Mouse (Mus musculus) spleen, adult 10 weeks (tissue): ENCODE measurements around the gene Vkorc1. TPM values are rescaled to one million over a fixed set of nuclear protein-coding genes. Genes with fewer than 3 reads are reported as not detected.

Source experiments
- polyA plus RNA-seq: library from polyadenylated mRNA; stranded (reverse); fragments of 350-450 nt; fragmentation: Illumina TruSeq; extraction: RNeasy Lipid Tissue Mini Kit (QIAGEN cat#74804); gene quantifications from one replicate; pipeline ENCODE4 v1.2.3, GENCODE M21; 2015; ENCODE audit warnings: low replicate concordance; ENCODE audit not compliant: insufficient read depth

Vkorc1 gene
- polyA plus RNA-seq: 52.3 TPM

DNA sequence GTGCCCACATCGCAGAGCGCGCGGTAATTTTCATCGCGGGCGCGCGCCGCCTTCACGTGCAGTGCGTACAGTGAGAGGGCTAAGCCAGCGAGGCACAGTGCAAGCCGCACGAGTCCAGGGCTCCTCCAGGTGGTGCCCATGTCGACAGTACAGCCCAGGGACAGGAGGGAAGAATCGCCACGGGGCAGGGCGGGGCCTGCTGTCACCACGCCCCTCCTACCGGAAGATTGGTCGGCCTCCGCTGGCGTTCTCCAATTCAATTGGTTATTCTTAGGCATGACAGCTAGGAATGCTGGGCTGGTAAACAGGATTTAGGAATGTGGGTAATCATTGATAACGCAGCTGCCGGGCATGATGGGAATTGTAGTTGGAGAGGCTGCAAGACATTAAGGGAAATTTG is at the start of gene Vkorc1, which contains the start of gene Gm21974:
Gene Vkorc1 (minus strand): TSS at position 176 of the 400 bp plus-strand sequence.
Gene Gm21974 (minus strand): TSS at position 13 of the 400 bp plus-strand sequence.

DNA sequence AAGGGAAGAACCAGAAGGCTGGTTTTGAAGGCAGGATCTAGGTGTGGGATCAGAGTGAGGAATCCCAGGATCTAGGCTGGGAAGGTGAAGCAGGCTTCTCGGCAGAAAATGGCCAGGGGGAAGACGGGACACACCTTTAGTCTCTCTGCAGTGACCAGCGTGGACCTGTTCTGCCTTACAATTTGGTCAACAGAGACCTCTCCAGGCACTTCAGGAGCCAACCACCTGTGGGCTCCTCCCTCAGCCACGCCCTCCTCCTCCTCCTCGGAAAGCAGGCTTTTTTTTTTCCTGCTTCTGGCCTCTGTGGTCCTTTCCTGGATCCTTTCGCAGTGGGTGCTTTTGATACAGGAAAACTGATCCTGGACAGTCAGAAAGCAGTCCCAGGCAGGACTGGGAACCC is 34.5 kb upstream of the Vkorc1 start, which contains the start of gene Prss8:
Gene Prss8 (minus strand): TSS at position 182 of the 400 bp plus-strand sequence.

DNA sequence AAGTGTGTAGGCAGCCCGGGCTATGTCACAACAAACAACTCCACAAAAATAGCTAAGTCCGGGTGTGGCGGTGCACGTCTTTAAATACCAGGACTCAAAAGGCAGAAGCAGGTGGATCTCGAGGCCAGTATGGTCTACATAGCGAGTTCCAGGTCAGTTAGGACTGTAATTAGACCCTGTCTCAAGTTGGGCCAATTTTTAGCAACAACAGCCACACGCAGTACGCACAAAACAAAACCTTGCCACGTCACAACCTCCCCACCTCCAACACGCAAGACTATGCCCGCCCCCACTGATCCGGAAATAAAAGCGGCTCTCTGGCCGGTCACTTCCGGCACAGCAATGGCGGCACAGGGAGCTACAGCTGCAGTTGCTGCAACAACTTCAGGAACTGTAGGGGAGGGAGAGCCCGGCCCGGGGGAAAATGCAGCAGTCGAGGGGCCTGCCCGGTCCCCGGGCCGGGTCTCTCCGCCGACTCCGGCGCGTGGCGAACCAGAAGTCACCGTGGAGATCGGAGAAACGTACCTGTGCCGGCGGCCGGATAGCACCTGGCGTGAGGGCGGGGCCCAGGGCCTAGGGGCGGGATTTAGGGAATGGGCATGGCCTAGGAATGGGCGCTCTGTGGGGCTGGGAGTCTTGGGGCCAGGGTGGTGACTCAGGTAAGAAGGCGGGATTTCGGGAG is 16.9 kb upstream of the Vkorc1 start, which contains the start of gene Kat8:
Gene Kat8 (plus strand): TSS at position 327 of the 682 bp plus-strand sequence.

DNA sequence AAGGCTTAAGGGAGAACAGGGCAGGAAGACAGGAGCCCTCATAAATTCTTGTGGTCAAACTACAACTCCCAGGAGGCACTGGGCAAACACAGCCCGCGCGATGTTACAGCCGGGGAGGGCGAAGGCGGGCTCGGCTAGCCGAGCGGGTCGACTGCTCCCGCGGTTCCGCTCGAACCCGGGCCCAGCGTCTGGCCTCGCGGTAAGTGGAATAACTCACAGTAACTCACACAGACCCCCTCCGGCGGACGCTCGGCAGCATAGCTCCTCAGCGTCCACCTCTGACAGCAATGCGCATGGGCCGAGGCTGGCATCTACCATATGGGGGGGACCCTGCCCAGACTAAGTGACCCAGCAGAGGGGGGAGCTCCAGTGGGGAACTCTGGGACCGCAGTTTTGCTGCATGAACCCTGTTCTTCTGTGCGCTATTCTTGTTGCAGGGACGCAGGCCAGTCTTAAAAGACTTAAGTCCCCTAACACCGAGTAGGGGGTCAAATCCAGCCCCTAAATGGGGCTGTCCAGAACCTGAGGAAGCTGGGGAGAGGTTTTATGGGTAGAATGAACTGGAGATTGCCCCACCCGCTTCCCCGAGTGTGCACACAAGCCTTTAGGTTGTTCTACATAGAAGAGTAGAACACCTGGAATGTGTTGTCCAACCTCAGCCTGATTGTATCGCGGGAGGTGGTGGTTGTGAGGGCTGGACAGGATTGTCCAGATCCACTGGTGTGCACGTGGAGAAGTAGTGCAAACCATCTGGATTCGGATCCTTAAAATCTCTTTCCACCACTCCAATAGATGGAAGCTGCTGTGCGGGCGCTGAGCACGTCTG is 8.8 kb upstream of the Vkorc1 start, which contains the start of gene Bckdk:
Gene Bckdk (plus strand): TSS at position 112 of the 826 bp plus-strand sequence.

DNA sequence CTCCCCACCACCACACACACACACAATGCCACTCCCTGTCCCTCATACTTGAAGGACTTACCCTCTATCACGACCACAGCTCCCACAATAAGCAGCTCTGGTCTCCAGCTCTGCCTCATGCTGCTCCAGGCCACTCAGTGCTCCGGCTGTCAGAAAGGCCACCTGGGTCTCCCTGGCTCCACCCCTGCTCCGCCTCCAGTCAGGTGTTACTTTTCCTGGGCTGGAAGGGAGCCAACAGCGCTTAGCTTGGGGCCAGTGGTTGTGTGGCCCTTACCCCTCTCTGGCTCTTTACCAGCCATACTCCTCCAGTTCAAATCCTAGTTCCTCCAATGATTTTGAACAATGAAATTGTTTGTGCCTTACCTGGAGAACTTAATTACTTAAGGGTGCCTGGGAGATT is 4.6 kb downstream of the Vkorc1 start, which contains the start of gene Prss53:
Gene Prss53 (minus strand): TSS at position 173 of the 400 bp plus-strand sequence.

DNA sequence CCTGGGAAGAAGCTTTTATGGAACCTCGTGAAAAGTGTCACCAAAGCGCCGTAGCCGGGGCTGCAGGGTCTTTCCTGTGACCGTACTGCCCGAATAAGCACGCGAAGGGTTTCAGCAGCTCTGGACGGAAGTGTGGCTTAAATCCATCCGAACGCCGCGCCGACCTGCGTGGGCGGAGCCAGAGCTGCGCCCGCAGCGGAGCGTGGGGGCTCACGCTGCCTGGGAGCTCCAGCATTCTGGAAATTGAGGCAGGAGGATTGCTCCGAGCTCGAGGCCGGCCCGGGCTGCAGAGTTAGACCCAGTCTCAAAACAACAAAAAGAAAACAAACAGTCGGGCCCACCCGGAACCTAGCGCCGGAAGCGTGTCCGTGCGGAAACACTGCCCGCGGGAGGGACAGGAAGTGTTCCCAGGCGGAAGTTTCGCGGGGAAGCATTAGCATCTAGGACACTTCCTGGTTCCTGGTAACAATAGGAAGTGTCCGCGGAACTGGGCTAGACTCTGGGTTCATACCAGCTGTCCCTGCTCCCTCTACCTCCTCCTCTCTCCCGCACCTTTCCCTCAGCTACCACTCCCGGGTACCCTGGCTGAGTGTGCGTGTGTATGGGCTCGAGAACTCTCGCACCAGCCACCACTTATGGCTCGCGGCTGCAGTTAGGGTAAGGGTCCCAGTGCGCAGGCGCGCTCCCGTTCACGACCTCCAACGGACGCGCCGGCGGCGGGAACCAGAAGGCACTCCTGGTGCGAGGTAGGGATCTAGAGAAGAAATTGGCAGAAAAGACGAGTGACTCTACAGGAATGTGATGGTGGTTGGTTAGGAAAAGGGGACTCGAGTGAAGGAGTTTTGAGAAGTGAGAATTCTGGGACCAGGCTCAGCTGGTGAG is 18.7 kb downstream of the Vkorc1 start, which contains the start of gene Zfp668:
Gene Zfp668 (minus strand): TSS at position 362 of the 882 bp plus-strand sequence.

DNA sequence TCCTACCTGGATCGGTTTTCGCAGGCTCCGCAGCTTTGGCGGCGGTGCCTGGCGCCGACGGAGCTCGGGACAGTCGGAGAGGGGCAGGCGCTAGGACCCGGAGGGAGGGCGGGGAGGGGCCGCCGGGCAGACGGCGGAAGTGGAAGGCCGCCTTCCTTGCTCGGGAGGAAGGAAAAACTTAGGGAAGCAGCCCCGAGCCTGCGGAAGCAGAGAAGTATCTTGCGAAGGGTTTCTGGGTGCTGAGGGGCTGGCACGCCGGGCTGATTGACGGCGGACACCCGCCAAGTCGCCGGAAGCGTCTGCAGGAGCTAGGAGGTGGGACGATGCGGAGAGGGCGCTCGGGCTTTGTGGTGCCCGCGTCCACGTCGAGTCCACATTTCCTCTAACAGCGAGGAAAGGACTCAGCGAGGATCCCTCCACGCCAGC is 19.4 kb downstream of the Vkorc1 start, which contains the start of gene Zfp646:
Gene Zfp646 (plus strand): TSS at position 181 of the 426 bp plus-strand sequence.

Other genes with a start within 250 kb of the Vkorc1 start
- 8.0 TPM for gene Bcl7c, start 186.7 kb downstream of the Vkorc1 start, polyA plus RNA-seq
- not detected for gene Ctf1, start 182.9 kb downstream of the Vkorc1 start, polyA plus RNA-seq
- gene Ctf2, start 163.5 kb downstream of the Vkorc1 start, polyA plus RNA-seq: not detected
- 6.2 TPM for gene Fbxl19, start 151.1 kb downstream of the Vkorc1 start, polyA plus RNA-seq
- gene Orai3, start 125.8 kb downstream of the Vkorc1 start, polyA plus RNA-seq: 32.6 TPM
- gene Setd1a, start 118.9 kb downstream of the Vkorc1 start, polyA plus RNA-seq: 28.5 TPM
- not detected for gene Gm49388, start 110.0 kb downstream of the Vkorc1 start, polyA plus RNA-seq
- 14.7 TPM for gene Hsd3b7, start 95.0 kb downstream of the Vkorc1 start, polyA plus RNA-seq
- 96.9 TPM for gene Stx4a, start 71.3 kb downstream of the Vkorc1 start, polyA plus RNA-seq
- gene Stx1b, start 71.1 kb downstream of the Vkorc1 start, polyA plus RNA-seq: 1.5 TPM
- gene Zfp646, start 19.4 kb downstream of the Vkorc1 start, polyA plus RNA-seq: 37.8 TPM
- 4.0 TPM for gene Zfp668, start 18.8 kb downstream of the Vkorc1 start, polyA plus RNA-seq
- gene Prss53, start 4.6 kb downstream of the Vkorc1 start, polyA plus RNA-seq: 0.25 TPM
- gene Gm21974, start 163 bp downstream of the Vkorc1 start, polyA plus RNA-seq: not detected
- gene Bckdk, start 8.5 kb upstream of the Vkorc1 start, polyA plus RNA-seq: 16.3 TPM
- gene Kat8, start 16.9 kb upstream of the Vkorc1 start, polyA plus RNA-seq: 55.2 TPM
- gene Prss8, start 34.5 kb upstream of the Vkorc1 start, polyA plus RNA-seq: not detected
- 1.6 TPM for gene Prss36, start 51.1 kb upstream of the Vkorc1 start, polyA plus RNA-seq
- 960 TPM for gene Fus, start 71.8 kb upstream of the Vkorc1 start, polyA plus RNA-seq
- gene Pycard, start 98.2 kb upstream of the Vkorc1 start, polyA plus RNA-seq: 39.8 TPM
- gene Trim72, start 108.3 kb upstream of the Vkorc1 start, polyA plus RNA-seq: 0.18 TPM
- 22.2 TPM for gene Itgam, start 167.0 kb upstream of the Vkorc1 start, polyA plus RNA-seq
- 2.1 TPM for gene Gm49368, start 167.1 kb upstream of the Vkorc1 start, polyA plus RNA-seq
- gene Itgax, start 233.9 kb upstream of the Vkorc1 start, polyA plus RNA-seq: 99.5 TPM